Mouse (Mus musculus) layer of hippocampus, postnatal 10 days (tissue): ENCODE results near the gene Cct3. TPM values are rescaled to one million over a fixed set of nuclear protein-coding genes. Genes with fewer than 3 reads are reported as not detected.
"Not testable (repeated sequence)": the region's sequence is repeated elsewhere in the genome, so short reads cannot be mapped to it uniquely, and the experiment has no call there.

Experiments
- DNase-seq, 2 experiments: peaks; one replicate each; pipeline ENCODE4 v3.0.0; 2021; ENCODE audit warnings: low spot score in 2 of 2
- total RNA-seq, 2 experiments: library from RNA; stranded (reverse); gene quantifications; 2 replicates each; pipeline ENCODE4 v1.2.3; 2021

Cct3 gene
- total RNA-seq, 2 experiments from 2014 or later: 198 to 208 TPM

- no peak for DNase-seq
These were observed 62.7 kb downstream of the Cct3 start for GRCm38 (mm10) chr3:88359584-88359983.

GRCm38 (mm10) chr3:88359989-88360388, 63.1 kb downstream of the Cct3 start:
- DNase-seq: no peak

- no peak for DNase-seq
These were observed 64.2 kb downstream of the Cct3 start for GRCm38 (mm10) chr3:88361096-88361495.

GRCm38 (mm10) chr3:88361612-88362313, 64.8 kb downstream of the Cct3 start:
- DNase-seq: peak in 1 of 2 experiments; percentile 53

GRCm38 (mm10) chr3:88363700-88364099, 66.8 kb downstream of the Cct3 start:
- DNase-seq: peak in 1 of 2 experiments; percentile 50

- peak; percentile 59 to 73 for DNase-seq
These were observed 67.4 kb downstream of the Cct3 start, which contains the start of gene Paqr6 for GRCm38 (mm10) chr3:88364337-88364736. Paqr6 (plus strand) TSS chr3:88364584.

GRCm38 (mm10) chr3:88365705-88366361, 68.9 kb downstream of the Cct3 start:
- no peak for DNase-seq

- peak in 1 of 2 experiments; percentile 43 for DNase-seq
These were observed 70.0 kb downstream of the Cct3 start for GRCm38 (mm10) chr3:88366830-88367428.

GRCm38 (mm10) chr3:88367517-88367916, 70.6 kb downstream of the Cct3 start:
- not testable (repeated sequence) for DNase-seq

- not testable (repeated sequence) for DNase-seq
These were observed 71.6 kb downstream of the Cct3 start for GRCm38 (mm10) chr3:88368511-88368910.

Other genes starting within 250 kb of the Cct3 start
- 10 to 100 TPM; 68.4 to 70.1 TPM for gene Naxe, start 238.6 kb upstream of the Cct3 start, total RNA-seq
- not detected for gene Ttc24, start 218.8 kb upstream of the Cct3 start, total RNA-seq
- gene Iqgap3, start 215.1 kb upstream of the Cct3 start, total RNA-seq: 1 to 10 TPM; 2.1 to 2.3 TPM
- gene Mef2d, start 154.7 kb upstream of the Cct3 start, total RNA-seq: 100 to 1,000 TPM; 125 to 126 TPM
- gene Rhbg, start 42.4 kb upstream of the Cct3 start, total RNA-seq: under 1 TPM in 1 of 2 experiments, not detected in 1; 0.25 TPM
- gene Gm38392, start 9.9 kb upstream of the Cct3 start, total RNA-seq: under 1 TPM; 0.78 to 0.83 TPM
- 1 to 10 TPM; 1.8 to 7.0 TPM for gene Tsacc, start 117 bp upstream of the Cct3 start, total RNA-seq
- 10 to 100 TPM; 62.1 to 73.0 TPM for gene Glmp, start 27.9 kb downstream of the Cct3 start, total RNA-seq
- gene Tmem79, start 39.0 kb downstream of the Cct3 start, total RNA-seq: under 1 TPM; 0.71 to 0.87 TPM
- 10 to 100 TPM; 71.6 to 72.7 TPM for gene Smg5, start 39.1 kb downstream of the Cct3 start, total RNA-seq
- 1 to 10 TPM; 6.8 to 8.4 TPM for gene Paqr6, start 67.5 kb downstream of the Cct3 start, total RNA-seq
- under 1 TPM; 0.55 to 0.83 TPM for gene Bglap3, start 75.6 kb downstream of the Cct3 start, total RNA-seq
- gene Bglap2, start 81.6 kb downstream of the Cct3 start, total RNA-seq: not detected
- 1 to 10 TPM in 1 of 2 experiments, not detected in 1; 2.7 TPM for gene Bglap, start 87.3 kb downstream of the Cct3 start, total RNA-seq
- 10 to 100 TPM; 10.9 to 11.6 TPM for gene Pmf1, start 113.2 kb downstream of the Cct3 start, total RNA-seq
- 10 to 100 TPM; 54.1 to 58.1 TPM for gene Slc25a44, start 128.0 kb downstream of the Cct3 start, total RNA-seq
- 10 to 100 TPM; 39.6 to 42.8 TPM for gene Sema4a, start 164.1 kb downstream of the Cct3 start, total RNA-seq
- 10 to 100 TPM; 46.2 to 50.5 TPM for gene Lmna, start 212.8 kb downstream of the Cct3 start, total RNA-seq
- 10 to 100 TPM; 17.0 to 18.5 TPM for gene Mex3a, start 235.3 kb downstream of the Cct3 start, total RNA-seq